Mouse (Mus musculus) neural tube, embryonic 12.5 days (tissue): ENCODE results near the gene Skap2. TPM values are rescaled to one million over a fixed set of nuclear protein-coding genes. Genes with fewer than 3 reads are reported as not detected.

Source experiments
- ATAC-seq: fragments of 200-750 bp; cut with Nextera tagmentation; 2 replicates; pipeline ENCODE4 v1.8.0; 2017; ENCODE audit warnings: low read depth, mild to moderate bottlenecking, moderate TSS enrichment, moderate library complexity; ENCODE audit not compliant: low FRiP score
- H3K27ac ChIP-seq: fragments of 300-500 bp; sonication (generic); 2 replicates; pipeline ENCODE4 v1.5.1; 2016
- H3K27me3 ChIP-seq: fragments of 300-500 bp; sonication (generic); replicated peaks from 2 replicates; pipeline ENCODE4 v1.6.1; 2016; ENCODE audit warnings: mild to moderate bottlenecking
- H3K36me3 ChIP-seq: fragments of 300-500 bp; sonication (generic); 2 replicates; pipeline ENCODE4 v1.6.1; 2016; ENCODE audit warnings: mild to moderate bottlenecking
- H3K4me1 ChIP-seq: fragments of 300-500 bp; sonication (generic); 2 replicates; pipeline ENCODE4 v1.6.1; 2016
- H3K4me2 ChIP-seq: fragments of 300-500 bp; sonication (generic); replicated peaks from 2 replicates; pipeline ENCODE4 v1.6.1; 2016; ENCODE audit warnings: mild to moderate bottlenecking
- H3K4me3 ChIP-seq: fragments of 300-500 bp; sonication (generic); 2 replicates; pipeline ENCODE4 v1.5.1; 2016
- H3K9ac ChIP-seq: fragments of 300-500 bp; sonication (generic); 2 replicates; pipeline ENCODE4 v1.6.1; 2016; ENCODE audit warnings: mild to moderate bottlenecking
- H3K9me3 ChIP-seq: fragments of 300-500 bp; sonication (generic); 2 replicates; pipeline ENCODE4 v1.6.1; 2016; ENCODE audit warnings: mild to moderate bottlenecking
- WGBS: fragments of 180-500 bp; shearing (Covaris S2); methylation state at CpG from one replicate; pipeline ENCODE4 v1.1.7; 2016; 5-methylcytosine and 5-hydroxymethylcytosine counted together
- polyA plus RNA-seq: library from polyadenylated mRNA; unstranded; fragments of >200 nt; fragmentation: Nextera tagmentation; extraction: Ambion mirVana; gene quantifications from 2 replicates; pipeline ENCODE4 v1.2.1, GENCODE M21; 2016

Skap2 gene
- polyA plus RNA-seq, result 57.3 and 60.8 TPM in 2 replicates

DNA sequence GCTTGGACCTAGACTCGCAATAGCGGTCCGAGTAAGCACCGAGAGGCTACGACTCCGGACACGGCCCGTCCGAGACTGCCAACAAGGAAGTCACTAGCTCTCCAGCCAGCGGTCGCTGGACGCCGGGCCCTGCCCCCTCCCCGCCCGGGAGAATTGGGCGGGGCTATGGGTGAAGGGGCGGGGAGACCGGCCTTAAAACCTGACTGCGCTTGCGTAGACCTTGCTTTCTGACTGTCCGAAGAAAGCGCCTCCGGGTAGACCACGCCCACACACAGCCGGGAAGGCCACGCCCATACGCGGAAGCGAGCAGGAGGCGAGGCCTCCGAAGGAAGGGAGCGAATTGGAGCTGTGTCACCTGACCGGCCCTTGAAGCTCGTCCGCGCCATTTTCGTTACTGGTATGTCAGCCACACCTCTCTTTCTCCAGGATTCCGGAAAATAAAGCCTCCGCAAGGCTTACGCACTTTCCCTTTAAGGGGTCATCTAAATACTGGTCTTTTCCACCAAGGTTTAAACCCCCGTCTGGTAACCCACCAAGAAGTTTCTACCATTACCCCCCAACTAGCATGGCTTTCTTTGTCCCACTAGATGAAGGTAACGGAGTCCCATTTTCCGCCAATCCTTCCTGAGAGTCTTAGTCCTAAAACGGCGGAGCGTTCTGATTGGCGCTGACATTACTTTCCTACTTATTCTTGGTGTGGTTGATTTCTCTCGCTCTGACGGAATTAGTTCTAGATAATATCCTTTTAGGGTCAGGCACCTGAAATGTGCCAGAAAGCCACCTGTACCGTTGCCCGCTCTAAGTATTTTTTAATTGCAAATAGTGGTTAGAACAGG is at the start of gene Skap2:
Skap2 (minus strand) TSS at position 141 of the 836 bp plus-strand sequence.
- H3K27me3 ChIP-seq, result no peaks in the 10 kb centered on the region
- H3K9ac ChIP-seq, result peak within 1 kb of the TSS; percentile 69
- peak within 1 kb of the TSS; percentile 77 for H3K4me2 ChIP-seq
- peak within 1 kb of the TSS; percentile 71 for H3K4me3 ChIP-seq
- ATAC-seq, result peak; percentile 95
- WGBS, result under 1% methylated on average over 51 of the region's 51 CpGs
- H3K4me1 ChIP-seq, result peaks cover 22% of the 10 kb centered on the region
- no peaks in the 10 kb centered on the region for H3K9me3 ChIP-seq
- H3K36me3 ChIP-seq, result no peaks in the 10 kb centered on the region
- H3K27ac ChIP-seq, result peak within 1 kb of the TSS; percentile 42; the same call in 1 of the 2 replicates

- Histone ChIP-seq H3K4me1 (peaks cover 26% of the 10 kb centered on the region), H3K4me3 (no peak overlapping the region), H3K9me3 (no peaks in the 10 kb centered on the region), H3K27me3 (no peaks in the 10 kb centered on the region), H3K36me3 (no peaks in the 10 kb centered on the region), H3K27ac (no peak overlapping the region), H3K4me2 (no peak overlapping the region), H3K9ac (no peak overlapping the region)
- ATAC-seq, result no peak
- WGBS, result 42% methylated on average over 10 of the region's 10 CpGs
Measured at GRCm38 (mm10) chr6:52058899-52059448, 46.6 kb upstream of the Skap2 start.

DNA sequence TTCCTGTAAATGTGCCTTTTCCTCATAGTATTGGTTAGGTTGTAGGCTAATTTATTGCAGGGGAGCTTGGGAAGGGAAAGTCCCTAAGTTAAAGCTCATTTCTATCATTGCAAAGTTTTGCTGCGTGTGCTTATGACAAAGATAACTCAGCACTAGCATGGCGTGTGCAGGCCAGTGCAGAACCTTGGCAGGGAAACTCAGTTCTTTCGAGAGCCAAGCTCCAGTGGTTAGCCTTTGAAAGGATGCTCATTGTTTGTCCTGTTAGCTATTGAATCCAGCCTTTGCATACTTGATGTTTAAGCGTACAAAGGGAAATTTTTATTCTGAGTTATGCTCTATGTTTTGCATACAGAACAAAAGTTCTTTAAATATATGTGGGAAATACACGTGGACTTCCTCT is 45.8 kb upstream of the Skap2 start:
- H3K4me3 ChIP-seq, result no peak overlapping the region
- H3K4me1 ChIP-seq, result peaks cover 24% of the 10 kb centered on the region; the same call in 1 of the 2 replicates
- no peak for ATAC-seq
- no peak overlapping the region for H3K27ac ChIP-seq
- no peaks in the 10 kb centered on the region for H3K27me3 ChIP-seq
- H3K9me3 ChIP-seq, result no peaks in the 10 kb centered on the region
- no peaks in the 10 kb centered on the region for H3K36me3 ChIP-seq
- H3K9ac ChIP-seq, result no peak overlapping the region
- WGBS, result 46% methylated on average over 5 of the region's 5 CpGs
- no peak overlapping the region for H3K4me2 ChIP-seq

DNA sequence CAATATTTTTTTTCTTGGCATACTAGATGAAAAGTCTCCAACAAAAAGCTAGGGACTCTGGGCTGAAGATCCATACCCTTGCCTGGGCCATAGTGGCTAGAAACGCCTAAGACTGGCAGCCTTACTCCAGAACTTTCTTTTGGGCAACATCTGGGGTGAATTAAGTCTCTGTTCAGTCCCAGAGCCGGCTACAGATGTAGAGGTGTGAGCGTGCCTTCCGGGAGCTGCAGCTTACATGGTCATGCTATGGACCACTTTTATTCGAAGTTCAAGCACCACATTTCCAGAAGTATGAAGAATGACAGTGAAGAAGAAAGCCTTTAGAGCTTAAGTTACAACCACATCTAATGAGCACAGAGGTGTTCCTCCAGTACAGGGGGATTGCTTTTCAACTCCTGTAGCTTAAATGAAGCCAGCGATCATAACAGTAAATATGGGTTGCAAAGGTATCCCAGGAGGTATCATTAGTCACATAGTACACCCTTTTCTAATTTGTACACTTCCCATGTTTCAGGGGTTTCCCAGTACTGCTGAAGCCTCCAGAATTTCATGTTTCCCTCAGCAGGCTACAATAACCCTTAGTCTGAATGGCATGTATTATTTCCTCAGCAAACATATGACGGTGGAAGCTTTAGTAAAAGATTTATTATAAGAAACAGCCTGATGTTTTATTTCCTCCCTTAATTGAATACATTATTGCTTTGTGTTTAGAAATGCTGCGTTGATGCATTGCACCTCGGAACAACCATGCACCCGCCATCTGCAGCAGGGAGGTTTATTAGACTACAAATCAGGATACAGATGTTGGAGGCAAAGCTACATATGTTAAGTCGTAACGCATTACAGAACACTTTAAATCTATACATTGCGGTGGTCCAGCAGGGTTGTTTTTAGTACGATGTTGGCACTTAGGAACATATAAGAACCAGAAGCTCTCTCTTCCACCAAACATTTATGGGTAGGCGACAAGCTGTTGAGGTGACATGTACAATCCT is 41.5 kb upstream of the Skap2 start:
- H3K4me1 ChIP-seq, result peaks cover 17% of the 10 kb centered on the region
- H3K4me3 ChIP-seq, result no peak overlapping the region
- 76% methylated on average over 15 of the region's 15 CpGs for WGBS
- no peak overlapping the region for H3K9ac ChIP-seq
- no peak overlapping the region for H3K27ac ChIP-seq
- H3K9me3 ChIP-seq, result no peaks in the 10 kb centered on the region
- no peak overlapping the region for H3K4me2 ChIP-seq
- H3K27me3 ChIP-seq, result no peaks in the 10 kb centered on the region
- no peak for ATAC-seq
- no peaks in the 10 kb centered on the region for H3K36me3 ChIP-seq

DNA sequence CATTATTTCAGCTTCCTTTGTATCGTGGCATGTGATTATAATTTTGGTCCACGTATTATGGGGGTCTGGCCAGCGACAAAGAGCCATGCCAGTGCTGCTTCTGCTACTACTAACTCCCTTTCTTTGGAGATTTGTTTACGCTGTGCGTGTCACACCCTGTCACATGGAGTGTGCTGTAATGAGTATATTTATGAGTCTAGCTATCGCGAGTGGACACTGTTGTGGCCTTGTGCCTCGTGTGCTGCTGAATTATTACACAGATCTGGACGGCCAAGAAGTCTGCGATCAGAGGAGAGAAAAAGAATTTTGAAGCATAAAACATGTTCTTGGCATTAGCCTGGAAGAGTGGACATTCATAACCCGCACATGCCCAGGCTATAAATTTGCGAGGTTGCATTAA is 37.7 kb upstream of the Skap2 start:
- Histone ChIP-seq H3K4me2 (no peak overlapping the region), H3K27me3 (no peaks in the 10 kb centered on the region), H3K36me3 (no peaks in the 10 kb centered on the region), H3K9ac (no peak overlapping the region), H3K27ac (no peak overlapping the region), H3K4me3 (no peak overlapping the region), H3K4me1 (peaks cover 3% of the 10 kb centered on the region; the same call in 1 of the 2 replicates), H3K9me3 (no peaks in the 10 kb centered on the region)
- ATAC-seq, result no peak
- 55% methylated on average over 12 of the region's 12 CpGs for WGBS

GRCm38 (mm10) chr6:52045517-52045916 is 33.2 kb upstream of the Skap2 start:
- Histone ChIP-seq H3K27me3 (no peaks in the 10 kb centered on the region), H3K27ac (no peak overlapping the region), H3K9me3 (no peaks in the 10 kb centered on the region), H3K4me1 (peaks cover 3% of the 10 kb centered on the region; the same call in 1 of the 2 replicates), H3K36me3 (no peaks in the 10 kb centered on the region), H3K4me3 (no peak overlapping the region), H3K4me2 (no peak overlapping the region), H3K9ac (no peak overlapping the region)
- 64% methylated on average over 5 of the region's 5 CpGs for WGBS
- no peak for ATAC-seq

DNA sequence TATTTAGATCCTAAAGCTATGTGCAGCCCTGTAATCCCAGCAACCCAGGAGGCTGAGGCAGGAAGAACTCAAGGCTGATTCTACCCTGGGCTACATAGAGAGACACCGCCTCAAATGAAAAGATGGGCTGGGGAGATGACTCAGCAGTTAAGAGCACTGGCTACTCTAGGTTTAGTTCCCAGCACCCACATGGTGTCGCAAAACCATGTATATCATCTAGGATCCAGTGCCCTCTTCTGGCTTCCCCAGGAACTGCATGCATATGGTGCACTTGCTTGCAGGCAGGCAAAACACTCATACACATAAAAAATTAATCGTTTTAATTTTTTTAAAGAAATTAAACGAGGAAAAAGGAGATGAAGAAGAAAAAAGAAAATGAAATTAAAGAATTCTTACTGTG is 23.7 kb upstream of the Skap2 start:
- no peak overlapping the region for H3K27ac ChIP-seq
- H3K9ac ChIP-seq, result no peak overlapping the region
- 0 out of 2 replicates have a peak, but pooled peaks cover 3% of the 10 kb centered on the region for H3K9me3 ChIP-seq
- no peak overlapping the region for H3K4me3 ChIP-seq
- no peaks in the 10 kb centered on the region for H3K36me3 ChIP-seq
- 86% methylated on average over 4 of the region's 4 CpGs for WGBS
- ATAC-seq, result no peak
- no peak overlapping the region for H3K4me2 ChIP-seq
- H3K4me1 ChIP-seq, result 0 out of 2 replicates have a peak, but pooled peaks cover 5% of the 10 kb centered on the region
- H3K27me3 ChIP-seq, result no peaks in the 10 kb centered on the region

GRCm38 (mm10) chr6:52031181-52031580 is 18.8 kb upstream of the Skap2 start:
- H3K9me3 ChIP-seq, result 0 out of 2 replicates have a peak, but pooled peaks cover 6% of the 10 kb centered on the region
- no peak overlapping the region for H3K4me2 ChIP-seq
- 0 out of 2 replicates have a peak, but pooled peaks cover 6% of the 10 kb centered on the region for H3K4me1 ChIP-seq
- no peak for ATAC-seq
- H3K4me3 ChIP-seq, result no peak overlapping the region
- H3K27me3 ChIP-seq, result no peaks in the 10 kb centered on the region
- H3K36me3 ChIP-seq, result no peaks in the 10 kb centered on the region
- no peak overlapping the region for H3K9ac ChIP-seq
- H3K27ac ChIP-seq, result no peak overlapping the region
- 37% methylated on average over 7 of the region's 7 CpGs for WGBS

GRCm38 (mm10) chr6:52028131-52028530 is 15.8 kb upstream of the Skap2 start:
- H3K9ac ChIP-seq, result no peak overlapping the region
- WGBS, result 89% methylated on average over 7 of the region's 7 CpGs
- ATAC-seq, result no peak

GRCm38 (mm10) chr6:52027181-52027580 is 14.8 kb upstream of the Skap2 start:
- Histone ChIP-seq H3K9me3 (0 out of 2 replicates have a peak, but pooled peaks cover 3% of the 10 kb centered on the region), H3K27me3 (no peaks in the 10 kb centered on the region), H3K4me2 (no peak overlapping the region), H3K4me1 (0 out of 2 replicates have a peak, but pooled peaks cover 6% of the 10 kb centered on the region), H3K36me3 (no peaks in the 10 kb centered on the region), H3K9ac (no peak overlapping the region), H3K4me3 (no peak overlapping the region), H3K27ac (no peak overlapping the region)
- ATAC-seq, result no peak
- WGBS, result 81% methylated on average over 4 of the region's 4 CpGs

More at GRCm38 (mm10) chr6:52028131-52028530, 15.8 kb upstream of the Skap2 start:
- Histone ChIP-seq H3K4me1 (0 out of 2 replicates have a peak, but pooled peaks cover 6% of the 10 kb centered on the region), H3K4me2 (no peak overlapping the region), H3K4me3 (no peak overlapping the region), H3K9me3 (0 out of 2 replicates have a peak, but pooled peaks cover 3% of the 10 kb centered on the region), H3K27me3 (no peaks in the 10 kb centered on the region), H3K27ac (no peak overlapping the region), H3K36me3 (no peaks in the 10 kb centered on the region)

DNA sequence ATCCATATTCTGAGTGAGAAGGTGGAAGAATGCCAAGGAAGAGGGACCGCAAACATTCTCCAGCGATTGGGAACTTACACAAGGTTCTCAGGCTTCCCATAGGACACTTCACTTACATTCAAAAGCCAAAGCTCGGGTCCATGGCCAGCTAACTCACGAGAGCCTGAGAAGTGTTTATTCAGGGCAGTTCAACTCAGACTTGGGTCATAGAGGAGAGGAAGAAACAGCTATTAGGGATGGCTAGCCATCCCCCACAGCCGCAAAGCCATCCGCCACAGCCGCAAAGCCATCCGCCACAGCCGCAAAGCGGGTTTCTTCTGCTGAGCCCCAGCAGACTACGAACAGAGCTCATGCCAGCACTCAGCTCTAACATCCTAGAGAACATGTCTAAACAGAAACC is 13.9 kb upstream of the Skap2 start:
- H3K9ac ChIP-seq, result no peak overlapping the region
- H3K4me2 ChIP-seq, result no peak overlapping the region
- no peaks in the 10 kb centered on the region for H3K36me3 ChIP-seq
- no peaks in the 10 kb centered on the region for H3K27me3 ChIP-seq
- 0 out of 2 replicates have a peak, but pooled peaks cover 3% of the 10 kb centered on the region for H3K4me1 ChIP-seq
- H3K4me3 ChIP-seq, result no peak overlapping the region
- H3K9me3 ChIP-seq, result 0 out of 2 replicates have a peak, but pooled peaks cover 3% of the 10 kb centered on the region
- ATAC-seq, result no peak
- no peak overlapping the region for H3K27ac ChIP-seq
- 86% methylated on average over 11 of the region's 11 CpGs for WGBS
